Mouse (Mus musculus) intestine, embryonic 15.5 days (tissue): Measurements from ENCODE around the gene Rps15. TPM values are rescaled to one million over a fixed set of nuclear protein-coding genes. Genes with fewer than 3 reads are reported as not detected.

ENCODE experiments used
- ATAC-seq: fragments of 200-750 bp; cut with Nextera tagmentation; 2 replicates; pipeline ENCODE4 v1.8.0; 2017; ENCODE audit warnings: moderate TSS enrichment, moderate library complexity
- H3K27ac ChIP-seq: fragments of 300-500 bp; sonication (generic); 2 replicates; pipeline ENCODE4 v1.5.1; 2015; ENCODE audit warnings: mild to moderate bottlenecking, inconsistent platforms
- H3K27me3 ChIP-seq: fragments of 300-500 bp; sonication (generic); replicated peaks from 2 replicates; pipeline ENCODE4 v1.6.1; 2015; ENCODE audit warnings: inconsistent platforms
- H3K36me3 ChIP-seq: fragments of 300-500 bp; sonication (generic); 2 replicates; pipeline ENCODE4 v1.6.1; 2015; ENCODE audit warnings: inconsistent platforms
- H3K4me1 ChIP-seq: fragments of 300-500 bp; sonication (generic); replicated peaks from 2 replicates; pipeline ENCODE4 v1.6.1; 2015; ENCODE audit warnings: inconsistent platforms
- H3K4me2 ChIP-seq: fragments of 300-500 bp; sonication (generic); replicated peaks from 2 replicates; pipeline ENCODE4 v1.6.1; 2015; ENCODE audit warnings: mild to moderate bottlenecking, inconsistent platforms
- H3K4me3 ChIP-seq: fragments of 300-500 bp; sonication (generic); replicated peaks from 2 replicates; pipeline ENCODE4 v1.5.1; 2015; ENCODE audit warnings: inconsistent platforms
- H3K9ac ChIP-seq: fragments of 300-500 bp; sonication (generic); 2 replicates; pipeline ENCODE4 v1.6.1; 2015; ENCODE audit warnings: inconsistent platforms
- H3K9me3 ChIP-seq: fragments of 300-500 bp; sonication (generic); 2 replicates; pipeline ENCODE4 v1.6.1; 2016; ENCODE audit warnings: inconsistent platforms
- WGBS: fragments of 180-500 bp; shearing (Covaris S2); methylation state at CpG from one replicate; pipeline ENCODE4 v1.1.7; 2015; 5-methylcytosine and 5-hydroxymethylcytosine counted together
- polyA plus RNA-seq: library from polyadenylated mRNA; unstranded; fragments of >200 nt; fragmentation: Nextera tagmentation; extraction: Ambion mirVana; gene quantifications from 2 replicates; pipeline ENCODE4 v1.2.1, GENCODE M21; 2015

Rps15 gene
- polyA plus RNA-seq, 1 experiment from 2014 or later = 974 TPM

GRCm38 (mm10) chr10:80323261-80324119, 31.2 kb downstream of the Rps15 start:
- H3K4me2 ChIP-seq = peak overlapping the region; percentile 97
- H3K4me3 ChIP-seq = peak overlapping the region; percentile 68
- H3K4me1 ChIP-seq = peaks cover 42% of the 10 kb centered on the region
- peak overlapping the region; percentile 72 for H3K27ac ChIP-seq
- H3K9ac ChIP-seq = peak overlapping the region; percentile 51
- 1% methylated on average over 45 of the region's 46 CpGs for WGBS
- no peaks in the 10 kb centered on the region for H3K9me3 ChIP-seq
- ATAC-seq = peak; percentile 70
- peaks cover 3% of the 10 kb centered on the region; the same call in 1 of the 2 replicates for H3K36me3 ChIP-seq
- no peaks in the 10 kb centered on the region for H3K27me3 ChIP-seq

GRCm38 (mm10) chr10:80324120-80325037, 32.1 kb downstream of the Rps15 start:
- 0 out of 2 replicates have a peak overlapping the region, but pooled peaks have one; percentile 72 for H3K27ac ChIP-seq
- peak overlapping the region; percentile 97 for H3K4me2 ChIP-seq
- H3K4me3 ChIP-seq = peak overlapping the region; percentile 68; the same call in 1 of the 2 replicates

GRCm38 (mm10) chr10:80325045-80325444, 32.8 kb downstream of the Rps15 start:
- H3K9me3 ChIP-seq = no peaks in the 10 kb centered on the region
- 77% methylated on average over 21 of the region's 21 CpGs for WGBS
- peak overlapping the region; percentile 22; the same call in 1 of the 2 replicates for H3K4me2 ChIP-seq
- H3K4me3 ChIP-seq = no peak overlapping the region
- ATAC-seq = no peak
- H3K27me3 ChIP-seq = no peaks in the 10 kb centered on the region
- H3K27ac ChIP-seq = no peak overlapping the region
- no peak overlapping the region for H3K9ac ChIP-seq
- H3K4me1 ChIP-seq = peaks cover 41% of the 10 kb centered on the region
- H3K36me3 ChIP-seq = no peaks in the 10 kb centered on the region

More at GRCm38 (mm10) chr10:80324120-80325037, 32.1 kb downstream of the Rps15 start:
- Histone ChIP-seq H3K27me3 (no peaks in the 10 kb centered on the region), H3K36me3 (no peaks in the 10 kb centered on the region), H3K9me3 (no peaks in the 10 kb centered on the region), H3K9ac (peak overlapping the region; percentile 51; the same call in 1 of the 2 replicates), H3K4me1 (peaks cover 43% of the 10 kb centered on the region)
- ATAC-seq = 0 out of 2 replicates have a peak, but pooled peaks have one; percentile 3
- 73% methylated on average over 17 of the region's 17 CpGs for WGBS

- peak within 1 kb of the TSS; percentile 53 for H3K4me3 ChIP-seq
- H3K9me3 ChIP-seq = no peaks in the 10 kb centered on the region
- H3K4me1 ChIP-seq = peaks cover 40% of the 10 kb centered on the region
- peak; percentile 91 for ATAC-seq
- peak within 1 kb of the TSS; percentile 58 for H3K9ac ChIP-seq
- H3K27me3 ChIP-seq = no peaks in the 10 kb centered on the region
- peak within 1 kb of the TSS; percentile 84 for H3K27ac ChIP-seq
- 3% methylated on average over 36 of the region's 36 CpGs for WGBS
- peak within 1 kb of the TSS; percentile 93 for H3K4me2 ChIP-seq
- H3K36me3 ChIP-seq = 0 out of 2 replicates have a peak, but pooled peaks cover 2% of the 10 kb centered on the region
These were observed 37.2 kb downstream of the Rps15 start, which contains the start of the genes Pcsk4 and Reep6 for GRCm38 (mm10) chr10:80329273-80330081. TSS of gene Pcsk4 (minus strand) at chr10:80329498. TSS of gene Reep6 (plus strand) at chr10:80329953.

- peaks cover 35% of the 10 kb centered on the region for H3K4me1 ChIP-seq
- H3K4me3 ChIP-seq = peak overlapping the region; percentile 53
- no peaks in the 10 kb centered on the region for H3K9me3 ChIP-seq
- peak overlapping the region; percentile 93 for H3K4me2 ChIP-seq
- peak overlapping the region; percentile 84 for H3K27ac ChIP-seq
- peak overlapping the region; percentile 58 for H3K9ac ChIP-seq
- H3K27me3 ChIP-seq = no peaks in the 10 kb centered on the region
- 0 out of 2 replicates have a peak, but pooled peaks cover 2% of the 10 kb centered on the region for H3K36me3 ChIP-seq
- ATAC-seq = no peak
- 1% methylated on average over 40 of the region's 41 CpGs for WGBS
These were observed 37.8 kb downstream of the Rps15 start for GRCm38 (mm10) chr10:80330084-80330483.

GRCm38 (mm10) chr10:80330888-80331287, 38.6 kb downstream of the Rps15 start:
- H3K4me1 ChIP-seq = peaks cover 35% of the 10 kb centered on the region
- no peaks in the 10 kb centered on the region for H3K27me3 ChIP-seq
- 0 out of 2 replicates have a peak, but pooled peaks cover 2% of the 10 kb centered on the region for H3K36me3 ChIP-seq
- peak overlapping the region; percentile 53 for H3K4me3 ChIP-seq
- 38% methylated on average over 2 of the region's 2 CpGs for WGBS
- H3K27ac ChIP-seq = peak overlapping the region; percentile 84
- H3K9ac ChIP-seq = peak overlapping the region; percentile 58; the same call in 1 of the 2 replicates
- no peak for ATAC-seq
- H3K9me3 ChIP-seq = no peaks in the 10 kb centered on the region
- peak overlapping the region; percentile 93 for H3K4me2 ChIP-seq

GRCm38 (mm10) chr10:80331636-80332524, 39.6 kb downstream of the Rps15 start:
- H3K4me2 ChIP-seq = peak overlapping the region; percentile 93
- ATAC-seq = peak; percentile 56
- H3K9ac ChIP-seq = peak overlapping the region; percentile 24
- H3K27me3 ChIP-seq = no peaks in the 10 kb centered on the region
- H3K9me3 ChIP-seq = no peaks in the 10 kb centered on the region
- peak overlapping the region; percentile 53 for H3K4me3 ChIP-seq
- H3K27ac ChIP-seq = peak overlapping the region; percentile 84
- H3K4me1 ChIP-seq = peaks cover 35% of the 10 kb centered on the region
- 33% methylated on average over 10 of the region's 10 CpGs for WGBS
- H3K36me3 ChIP-seq = 0 out of 2 replicates have a peak, but pooled peaks cover 2% of the 10 kb centered on the region

- Histone ChIP-seq H3K4me3 (no peak overlapping the region), H3K4me1 (peaks cover 35% of the 10 kb centered on the region), H3K36me3 (0 out of 2 replicates have a peak, but pooled peaks cover 2% of the 10 kb centered on the region), H3K9ac (peak overlapping the region; percentile 24), H3K27ac (peak overlapping the region; percentile 84), H3K27me3 (no peaks in the 10 kb centered on the region), H3K4me2 (peak overlapping the region; percentile 93), H3K9me3 (no peaks in the 10 kb centered on the region)
- 72% methylated on average over 5 of the region's 5 CpGs for WGBS
- ATAC-seq = no peak
These were observed 40.3 kb downstream of the Rps15 start for GRCm38 (mm10) chr10:80332525-80332989.

GRCm38 (mm10) chr10:80336263-80336662, 44.0 kb downstream of the Rps15 start:
- H3K4me3 ChIP-seq = no peak overlapping the region
- peaks cover 17% of the 10 kb centered on the region for H3K4me1 ChIP-seq
- 90% methylated on average over 12 of the region's 12 CpGs for WGBS
- 0 out of 2 replicates have a peak, but pooled peaks cover 2% of the 10 kb centered on the region for H3K36me3 ChIP-seq
- H3K27ac ChIP-seq = no peak overlapping the region
- no peak overlapping the region for H3K4me2 ChIP-seq
- no peaks in the 10 kb centered on the region for H3K9me3 ChIP-seq
- H3K9ac ChIP-seq = no peak overlapping the region
- peaks cover 9% of the 10 kb centered on the region for H3K27me3 ChIP-seq
- ATAC-seq = no peak
